Mouse (Mus musculus) liver, embryonic 14.5 days (tissue): ENCODE measurements around the gene Psmc3.

Source experiments
- CTCF ChIP-seq: IDR thresholded peaks from 2 replicates; pipeline ENCODE4 v1.5.1; 2016; ENCODE audit warnings: antibody characterized with exemption, low read depth, control low read depth
- EP300 ChIP-seq: IDR thresholded peaks from 2 replicates; pipeline ENCODE4 v1.6.1; 2016; ENCODE audit warnings: antibody characterized with exemption, low read depth

DNA sequence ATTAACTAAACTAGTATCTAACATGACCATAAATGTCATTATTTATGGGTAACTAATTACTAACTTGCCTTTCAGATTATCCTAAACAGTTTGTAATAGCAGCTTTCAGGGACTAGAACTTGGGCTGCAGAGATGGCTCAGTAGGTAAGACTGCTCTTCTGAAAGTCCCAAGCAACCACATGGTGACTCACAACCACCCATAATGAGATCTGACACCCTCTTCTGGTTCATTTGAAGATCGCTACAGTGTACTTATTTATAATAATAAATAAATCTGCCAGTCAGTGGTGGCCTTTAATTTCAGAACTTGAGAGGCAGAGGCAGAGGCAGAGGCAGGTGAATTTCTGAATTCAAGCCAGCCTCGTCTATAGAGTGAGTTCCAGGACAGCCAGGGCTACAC is 1.1 kb upstream of the Psmc3 start:
- no peak for TF ChIP-seq EP300
- no peak; the same call in 1 of the 2 replicates for TF ChIP-seq CTCF
